Mouse (Mus musculus) frontal cortex, postnatal 14 days (tissue): ENCODE results near the gene Bicd2.
A peak's percentile ranks its signal among the peaks of the same experiment; 100 is the strongest.

Source experiments
- DNase-seq, 2 experiments: peaks; one replicate each; pipeline ENCODE4 v3.0.0; 2022; ENCODE audit warnings: low spot score in 2 of 2

The Bicd2 gene

GRCm38 (mm10) chr13:49326246-49327206 lies 14.9 kb upstream of the Bicd2 start:
- peak in 1 of 2 experiments; percentile 51 for DNase-seq

- DNase-seq: no peak
Observed at GRCm38 (mm10) chr13:49328101-49328500, 13.3 kb upstream of the Bicd2 start.

DNA sequence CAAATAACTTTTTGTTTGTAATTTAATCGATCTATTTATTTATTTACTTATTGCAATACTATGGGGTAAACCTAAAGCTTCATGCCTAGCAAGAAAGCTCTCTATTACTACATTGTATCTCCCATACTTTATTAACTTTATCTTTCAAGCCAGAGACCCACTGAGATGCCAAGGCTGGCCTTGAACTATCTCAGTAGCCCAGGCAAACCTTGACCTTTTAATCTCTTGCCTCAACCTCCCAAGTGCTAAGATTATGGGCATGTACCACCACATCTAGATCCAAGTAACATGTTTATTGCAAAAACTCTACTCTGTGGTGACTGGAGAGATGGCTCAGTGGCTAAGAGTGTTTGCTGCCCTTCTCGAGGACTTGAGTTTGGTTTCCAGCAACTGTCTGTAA lies 8.1 kb upstream of the Bicd2 start:
- DNase-seq: no peak

DNA sequence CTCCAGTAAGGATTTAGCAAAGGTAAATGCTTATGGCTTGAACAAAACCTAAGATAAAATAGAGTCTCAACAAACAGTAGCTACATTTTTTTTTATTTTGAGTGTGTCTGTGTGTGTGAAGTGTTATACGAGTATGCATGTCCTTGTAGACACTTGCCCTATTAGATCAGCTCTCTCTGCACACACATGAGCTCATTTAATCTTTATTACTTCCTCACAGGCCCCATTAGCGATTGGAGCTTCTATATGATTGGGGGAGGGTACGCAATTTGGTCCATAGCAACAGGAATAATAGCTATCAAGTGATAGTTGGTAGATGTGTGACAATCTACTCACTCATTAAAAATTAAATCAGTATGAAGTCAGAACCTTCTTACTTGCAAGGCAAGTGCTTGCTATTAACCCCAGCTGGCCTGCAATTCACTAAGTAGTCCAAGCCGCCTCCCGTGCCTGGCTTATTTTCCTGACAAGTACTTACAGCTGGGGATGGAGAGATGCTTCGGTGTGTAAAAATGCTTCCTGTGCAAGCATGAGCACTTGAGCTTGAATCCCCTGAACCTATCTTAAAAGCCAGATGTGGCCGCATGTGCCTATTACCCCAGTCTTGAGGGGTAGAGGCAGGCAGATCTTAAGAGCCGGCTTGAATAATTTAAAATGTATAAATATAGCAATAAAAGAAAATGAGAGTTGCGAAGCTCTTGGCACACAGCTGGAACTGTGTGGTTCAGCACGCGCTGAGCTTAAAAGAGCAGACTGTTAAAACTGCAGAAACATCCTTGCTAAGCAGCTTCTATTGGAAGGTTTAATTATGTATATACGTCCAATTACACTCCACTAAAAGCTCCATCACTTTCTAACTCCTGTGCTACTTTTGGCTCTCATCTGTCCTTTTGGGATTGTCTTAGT lies 6.1 kb upstream of the Bicd2 start:
- DNase-seq: no peak

- no peak for DNase-seq
Observed at GRCm38 (mm10) chr13:49338893-49339546, 2.4 kb upstream of the Bicd2 start.

DNA sequence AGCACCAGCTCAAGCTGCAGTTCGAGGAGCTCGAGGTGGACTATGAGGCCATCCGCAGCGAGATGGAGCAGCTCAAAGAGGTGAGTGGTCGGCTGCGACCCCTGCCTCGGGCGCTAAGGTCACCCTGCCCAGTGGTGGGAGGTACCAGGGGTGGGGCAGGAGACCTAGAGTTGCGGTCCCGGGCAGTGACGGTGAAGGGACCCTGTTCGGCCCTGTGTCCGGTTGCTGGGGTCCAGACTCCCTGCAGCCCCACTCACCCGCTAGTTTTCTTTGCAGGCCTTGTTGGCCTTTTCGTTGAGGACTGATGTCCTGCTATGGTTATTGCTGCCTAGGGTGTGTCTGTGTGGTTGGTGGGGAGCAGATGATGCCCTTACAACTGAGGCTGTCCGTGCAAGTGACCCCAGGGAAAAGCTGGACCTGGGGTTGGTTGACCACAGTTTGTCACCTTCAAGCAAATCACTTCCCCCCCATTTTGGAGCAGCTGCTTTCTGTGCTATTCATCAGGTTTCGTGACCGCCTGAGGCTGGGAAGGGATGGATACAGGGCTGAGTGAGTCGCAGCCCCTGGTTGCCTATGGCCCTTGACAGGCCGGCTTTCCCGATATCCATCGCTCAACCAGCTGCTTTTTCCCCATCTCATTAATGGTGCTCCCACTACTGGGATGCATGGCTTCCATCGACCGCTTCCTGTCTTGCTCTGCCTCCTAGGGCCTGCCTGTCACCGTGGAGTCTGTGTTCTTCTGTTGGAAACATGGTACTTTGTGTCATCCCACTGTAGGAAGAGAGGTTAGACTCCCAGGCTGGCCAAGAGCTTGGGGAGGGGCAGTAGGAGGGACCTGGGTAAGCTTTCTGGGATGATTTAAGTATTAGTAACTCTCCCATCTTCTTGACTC lies 692 bp downstream of the Bicd2 start:
- DNase-seq: peak in 1 of 2 experiments; percentile 44

DNA sequence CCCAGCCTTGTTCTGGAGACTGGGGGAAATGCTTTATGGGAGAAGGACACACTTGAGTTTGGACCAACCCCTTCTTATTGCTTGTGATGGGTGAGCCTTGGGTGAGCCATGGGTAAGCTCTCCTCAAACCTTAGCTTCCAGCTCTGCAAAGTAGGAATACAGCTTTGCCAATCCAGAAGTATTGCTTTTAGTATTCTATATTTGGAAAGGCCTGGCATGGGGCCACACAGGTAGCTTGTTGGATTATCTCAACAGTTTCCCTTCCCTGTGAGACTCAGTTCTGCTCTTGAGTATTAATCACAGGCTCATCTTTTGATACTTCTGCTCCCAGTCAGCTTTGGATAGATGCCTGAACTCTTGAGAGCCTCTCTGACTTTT lies 1.3 kb downstream of the Bicd2 start:
- DNase-seq: no peak

GRCm38 (mm10) chr13:49344567-49344966 lies 3.2 kb downstream of the Bicd2 start:
- no peak for DNase-seq

DNA sequence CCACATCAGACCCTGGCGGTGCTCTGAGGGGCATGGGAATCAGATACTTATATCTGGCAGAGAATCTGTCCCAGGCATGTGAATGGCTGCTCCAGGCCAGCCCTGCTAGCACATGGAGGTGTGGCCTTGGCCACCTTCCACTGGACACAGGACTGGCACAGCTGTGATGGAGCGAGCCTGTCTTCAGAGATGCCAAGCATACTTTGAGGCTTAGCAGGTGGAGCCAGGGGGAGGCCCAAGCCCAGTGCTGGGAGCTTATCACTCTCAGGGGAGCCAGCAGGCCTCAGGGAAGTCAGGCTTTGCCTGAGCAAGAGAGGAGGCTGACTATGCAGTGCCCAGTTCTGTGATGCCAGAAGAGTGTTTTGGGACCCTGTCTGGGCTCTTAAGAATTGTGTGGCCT lies 4.1 kb downstream of the Bicd2 start:
- DNase-seq: no peak

GRCm38 (mm10) chr13:49348522-49348921 lies 7.1 kb downstream of the Bicd2 start:
- no peak for DNase-seq

DNA sequence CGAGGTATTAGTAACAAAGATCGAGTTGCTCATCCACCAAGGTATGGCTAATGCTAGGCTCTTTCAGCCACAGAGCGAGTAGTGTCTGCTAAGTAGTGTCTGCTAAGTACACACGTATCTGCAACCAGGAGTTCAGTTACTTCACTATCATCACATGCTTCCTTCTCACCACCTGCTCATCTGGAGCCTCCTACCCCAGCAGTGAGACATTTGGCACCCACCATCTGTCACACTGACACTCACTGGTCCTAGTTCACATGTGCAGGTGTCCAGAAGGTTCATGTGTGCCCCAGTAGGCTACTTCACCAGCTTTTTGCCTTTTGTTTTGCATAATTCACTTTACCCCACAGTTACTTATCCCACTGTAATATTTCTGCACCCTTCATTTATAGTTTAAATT lies 8.0 kb downstream of the Bicd2 start:
- no peak for DNase-seq

DNA sequence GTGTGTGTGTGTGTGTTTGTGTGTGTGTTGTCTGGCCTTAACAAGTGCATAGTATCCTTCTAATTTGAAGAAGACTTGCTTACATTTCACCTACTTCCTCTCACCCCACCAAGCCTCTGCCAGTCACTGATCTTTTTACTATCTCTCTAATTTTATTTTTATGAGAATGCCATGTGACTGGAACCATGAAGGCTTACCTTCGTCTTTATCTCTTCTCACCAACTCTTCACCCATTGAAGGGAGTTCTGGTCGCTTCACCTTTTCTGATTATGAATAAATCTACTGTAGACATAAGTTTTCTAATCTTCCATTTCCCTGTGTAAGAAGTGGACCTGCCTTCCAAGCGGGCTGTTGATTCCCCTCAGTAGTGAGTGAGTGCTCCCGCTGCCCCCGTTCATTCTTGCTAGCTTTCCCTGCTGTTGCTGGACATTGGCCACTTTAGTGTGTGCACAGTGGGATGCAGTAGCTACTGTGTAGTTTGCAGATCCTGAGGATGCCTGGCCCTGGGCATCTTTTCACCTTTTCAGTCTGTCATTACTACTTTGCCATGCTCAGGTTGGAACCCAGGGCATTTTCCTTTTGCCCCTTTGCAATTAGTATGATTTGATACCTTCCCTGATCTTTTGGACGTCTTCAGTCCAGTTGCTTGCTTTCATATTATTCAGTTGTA lies 8.6 kb downstream of the Bicd2 start:
- DNase-seq: no peak

- DNase-seq: no peak
Observed at GRCm38 (mm10) chr13:49352581-49353159, 11.3 kb downstream of the Bicd2 start.

- no peak for DNase-seq
Observed at GRCm38 (mm10) chr13:49353422-49353821, 12.0 kb downstream of the Bicd2 start.

DNA sequence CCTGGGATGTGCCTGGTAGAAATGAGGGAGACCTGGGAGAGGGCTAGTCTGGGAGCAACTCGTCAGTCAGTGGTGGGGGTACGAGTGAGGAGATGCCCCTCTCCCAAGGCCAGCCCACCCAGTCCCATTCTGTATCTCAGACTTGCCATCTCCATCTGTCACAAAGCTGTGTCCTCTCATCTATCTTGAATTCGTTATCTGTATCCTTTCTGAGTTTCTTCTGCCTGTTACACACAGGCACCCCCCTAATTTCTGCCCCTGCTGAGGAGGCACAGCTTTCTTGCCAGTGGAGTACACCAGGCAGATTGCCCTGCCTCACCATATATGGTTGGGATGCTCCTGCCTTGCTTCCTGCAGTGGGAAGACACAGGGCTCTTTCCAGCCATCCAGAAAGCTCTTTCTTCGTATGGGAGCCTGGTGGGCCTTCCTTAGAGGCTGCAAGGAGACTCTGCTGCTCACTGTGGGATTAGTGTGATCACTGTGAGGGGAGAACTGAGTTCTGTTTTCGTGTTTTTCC lies 12.7 kb downstream of the Bicd2 start:
- DNase-seq: no peak

DNA sequence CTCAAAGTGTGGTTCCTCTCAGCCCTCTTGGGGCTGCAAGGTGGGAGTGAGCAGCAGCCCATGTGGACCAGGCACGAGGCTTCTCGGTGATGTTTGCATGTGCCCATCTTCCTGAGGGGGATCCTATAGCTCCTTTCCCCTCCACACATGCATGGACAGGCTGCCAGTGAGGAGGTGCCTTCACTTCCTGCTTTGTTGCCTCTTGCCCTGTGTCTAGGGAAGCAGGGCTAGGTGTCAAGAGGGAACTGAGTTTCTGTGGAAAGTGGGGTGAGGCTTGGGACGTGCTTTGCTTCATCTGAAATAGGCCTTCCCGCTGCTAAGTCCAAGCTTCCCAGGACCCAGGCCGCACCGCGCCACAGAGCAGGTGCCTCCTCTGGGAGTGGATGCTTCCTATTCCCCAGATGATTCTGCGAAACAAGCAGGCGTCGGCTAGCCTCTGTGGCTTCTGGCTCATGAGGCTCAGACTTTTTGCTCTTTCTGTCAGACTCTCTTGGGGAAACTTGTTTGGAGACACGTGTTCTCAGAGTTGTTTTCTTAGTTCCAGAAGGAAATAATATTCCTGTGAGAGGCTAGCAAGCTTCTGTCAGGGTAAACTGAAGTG lies 14.2 kb downstream of the Bicd2 start:
- DNase-seq: no peak

- DNase-seq: no peak
Observed at GRCm38 (mm10) chr13:49356090-49356489, 14.7 kb downstream of the Bicd2 start.

- no peak for DNase-seq
Observed at GRCm38 (mm10) chr13:49357367-49358026, 16.1 kb downstream of the Bicd2 start.

GRCm38 (mm10) chr13:49358184-49358583 lies 16.8 kb downstream of the Bicd2 start:
- DNase-seq: no peak
